Mouse (Mus musculus) myocyte (in vitro differentiated cells): ENCODE results near the gene Gatad2b. TPM values are rescaled to one million over a fixed set of nuclear protein-coding genes. Genes with fewer than 3 reads are reported as not detected.

Source experiments
- H3K27me3 ChIP-seq: one replicate; pipeline ENCODE4 v1.6.1; 2011; ENCODE audit not compliant: control insufficient read depth, insufficient read depth, insufficient read length
- H3K36me3 ChIP-seq: one replicate; pipeline ENCODE4 v1.6.1; 2011; ENCODE audit not compliant: control insufficient read depth, insufficient read depth
- H3K4me2 ChIP-seq: one replicate; pipeline ENCODE4 v1.6.1; 2011; ENCODE audit warnings: low read depth, control low read depth
- H3K4me3 ChIP-seq: one replicate; pipeline ENCODE4 v1.5.1; 2011; ENCODE audit warnings: mild to moderate bottlenecking, control low read depth, moderate library complexity
- H3K79me2 ChIP-seq: one replicate; pipeline ENCODE4 v1.6.1; 2011; ENCODE audit not compliant: control insufficient read depth, insufficient read depth
- H3ac ChIP-seq: one replicate; pipeline ENCODE4 v1.6.1; 2011; ENCODE audit not compliant: control insufficient read depth, insufficient read length
- CEBPB ChIP-seq: IDR thresholded peaks from 2 replicates; pipeline ENCODE4 v1.6.1; 2011; ENCODE audit warnings: mild to moderate bottlenecking, moderate library complexity; ENCODE audit not compliant: poor library complexity, insufficient read depth, severe bottlenecking
- E2F4 ChIP-seq: IDR thresholded peaks from one replicate; pipeline ENCODE4 v1.6.1; 2011; ENCODE audit warnings: mild to moderate bottlenecking, control low read depth, moderate library complexity; ENCODE audit not compliant: insufficient read depth
- MAX ChIP-seq: IDR thresholded peaks from one replicate; pipeline ENCODE4 v1.6.1; 2011; ENCODE audit warnings: low read depth, mild to moderate bottlenecking, control low read depth
- MYOD1 ChIP-seq, 3 experiments: IDR thresholded peaks; one replicate each; pipeline ENCODE4 v1.6.1; 2011; ENCODE audit warnings: control low read depth in 2 of 3, low read depth in 2 of 3, mild to moderate bottlenecking in 2 of 3, moderate library complexity in 1 of 3; ENCODE audit not compliant: insufficient read length in 2 of 3, control insufficient read depth in 1 of 3
- MYOG ChIP-seq, 3 experiments: IDR thresholded peaks; one replicate each; pipeline ENCODE4 v1.6.1; 2011; ENCODE audit warnings: control low read depth in 2 of 3, low read depth in 2 of 3, mild to moderate bottlenecking in 2 of 3; ENCODE audit not compliant: insufficient read length in 2 of 3, control insufficient read depth in 1 of 3, insufficient read depth in 1 of 3
- POLR2A ChIP-seq: IDR thresholded peaks from one replicate; pipeline ENCODE4 v1.6.1; 2011; ENCODE audit warnings: low read depth, mild to moderate bottlenecking, control low read depth, moderate library complexity; ENCODE audit not compliant: insufficient read length
- POLR2AphosphoS2 ChIP-seq: IDR thresholded peaks from one replicate; pipeline ENCODE4 v1.6.1; 2011; ENCODE audit warnings: low read depth, control low read depth; ENCODE audit not compliant: insufficient read length
- REST ChIP-seq: IDR thresholded peaks from one replicate; pipeline ENCODE4 v1.6.1; 2011; ENCODE audit warnings: mild to moderate bottlenecking, control low read depth, moderate library complexity; ENCODE audit not compliant: insufficient read depth, insufficient read length
- SRF ChIP-seq: IDR thresholded peaks from one replicate; pipeline ENCODE4 v1.6.1; 2011; ENCODE audit warnings: low read depth; ENCODE audit not compliant: control insufficient read depth, insufficient read length
- TCF12 ChIP-seq: IDR thresholded peaks from one replicate; pipeline ENCODE4 v1.6.1; 2011; ENCODE audit warnings: mild to moderate bottlenecking, control low read depth; ENCODE audit not compliant: poor library complexity, insufficient read depth, severe bottlenecking
- TCF3 ChIP-seq: IDR thresholded peaks from one replicate; pipeline ENCODE4 v1.6.1; 2011; ENCODE audit warnings: low read depth, control low read depth; ENCODE audit not compliant: insufficient read length
- USF1 ChIP-seq: IDR thresholded peaks from one replicate; pipeline ENCODE4 v1.6.1; 2011; ENCODE audit warnings: low read depth, mild to moderate bottlenecking, control low read depth, moderate library complexity
- polyA plus RNA-seq: library from polyadenylated mRNA; unstranded; fragments of >200 nt; fragmentation: generic; extraction: Trizol; gene quantifications from one replicate; pipeline ENCODE4 v1.2.1, GENCODE M21; 2012; ENCODE audit warnings: missing spikeins

Gene Gatad2b
- polyA plus RNA-seq, 1 experiment: 14.7 TPM

DNA sequence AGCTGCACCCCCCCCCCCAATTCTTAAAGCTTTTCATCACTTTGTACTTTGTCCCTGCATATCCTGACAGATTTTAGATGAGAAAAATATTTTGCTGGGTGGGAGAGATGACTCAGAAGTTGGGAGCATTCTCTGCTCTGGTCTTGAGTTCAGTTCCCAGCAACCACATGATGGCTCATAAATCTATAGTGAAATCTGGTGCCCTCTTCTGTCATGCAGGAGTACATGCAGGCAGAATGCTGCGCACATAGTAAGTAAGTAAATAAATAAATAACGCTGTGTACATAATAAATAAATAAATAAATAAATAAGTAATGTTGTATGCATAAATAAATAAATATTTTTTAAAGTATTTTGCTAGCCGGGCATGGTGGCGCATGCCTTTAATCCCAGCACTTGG lies 54.9 kb downstream of the Gatad2b start:
- H3K27me3 ChIP-seq: no peaks in the 10 kb centered on the region
- no peak overlapping the region for H3K4me3 ChIP-seq
- no peak overlapping the region for H3K4me2 ChIP-seq
- peaks cover 58% of the 10 kb centered on the region for H3K36me3 ChIP-seq
- H3ac ChIP-seq: no peak overlapping the region
- TF ChIP-seq SRF (no peak), USF1 (no peak), MYOG (IDR thresholded peaks at IDR 0.05; ENCODE audit: control insufficient read depth in 1 of 3, insufficient read depth in 1 of 3, insufficient read length in 2 of 3, low read depth in 2 of 3) (no peak), E2F4 (no peak), POLR2A (no peak), MAX (no peak), TCF3 (no peak), CEBPB (no peak), MYOD1 (IDR thresholded peaks at IDR 0.05; ENCODE audit: control insufficient read depth in 1 of 3, insufficient read length in 2 of 3, low read depth in 2 of 3) (no peak), REST (no peak), POLR2AphosphoS2 (no peak), TCF12 (no peak)
- H3K79me2 ChIP-seq: peaks cover 31% of the 10 kb centered on the region

DNA sequence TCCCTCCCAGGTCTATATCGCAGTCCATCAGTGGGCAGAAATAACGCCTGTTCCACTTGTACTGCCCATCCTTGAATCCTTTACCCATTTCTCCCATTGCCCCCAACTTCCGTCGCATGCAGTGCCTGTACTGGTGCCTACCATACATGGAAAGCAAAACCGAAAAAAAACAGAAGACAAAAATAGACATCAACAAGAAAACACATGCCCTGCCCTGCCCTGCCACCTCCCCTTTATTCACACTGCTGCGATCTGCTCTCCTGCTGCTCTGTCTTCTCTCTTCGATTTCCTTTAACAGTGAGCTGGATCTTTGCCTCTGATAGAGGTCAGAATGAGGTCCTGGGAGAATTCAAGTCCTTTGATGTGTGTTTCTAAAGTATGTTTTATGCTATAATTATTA lies 65.0 kb downstream of the Gatad2b start:
- Histone ChIP-seq H3K79me2 (no peaks in the 10 kb centered on the region), H3K27me3 (no peaks in the 10 kb centered on the region), H3K4me2 (no peak overlapping the region), H3K36me3 (peaks cover 53% of the 10 kb centered on the region), H3K4me3 (no peak overlapping the region), H3ac (no peak overlapping the region)
- no peak for TF ChIP-seq SRF
- TF ChIP-seq TCF3: no peak
- no peak for TF ChIP-seq MYOD1 (IDR thresholded peaks at IDR 0.05; ENCODE audit: control insufficient read depth in 1 of 3, insufficient read length in 2 of 3, low read depth in 2 of 3)
- TF ChIP-seq CEBPB: no peak
- no peak for TF ChIP-seq E2F4
- TF ChIP-seq POLR2AphosphoS2: no peak
- no peak for TF ChIP-seq TCF12
- no peak for TF ChIP-seq POLR2A
- no peak for TF ChIP-seq MAX
- TF ChIP-seq MYOG (IDR thresholded peaks at IDR 0.05; ENCODE audit: control insufficient read depth in 1 of 3, insufficient read depth in 1 of 3, insufficient read length in 2 of 3, low read depth in 2 of 3): no peak
- TF ChIP-seq USF1: no peak

DNA sequence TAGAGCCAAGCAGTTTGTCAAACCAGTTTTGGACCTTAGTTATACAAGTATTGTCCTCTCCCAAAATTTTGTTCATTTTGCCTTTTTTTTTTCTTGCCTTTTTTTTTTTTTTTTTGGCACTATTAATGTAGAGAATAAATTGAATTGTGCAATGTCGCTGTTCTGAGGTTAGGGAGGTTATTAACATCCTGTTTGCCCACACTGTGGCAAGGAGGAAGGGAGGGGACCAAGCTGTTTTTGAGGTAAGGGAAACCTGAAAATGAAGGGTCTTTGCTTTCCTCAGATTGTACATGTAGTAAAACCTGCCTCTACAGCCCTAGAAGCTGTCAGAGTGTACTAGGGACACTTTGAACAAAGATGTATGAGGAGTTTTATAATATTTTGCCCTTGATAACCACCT lies 66.3 kb downstream of the Gatad2b start:
- H3K79me2 ChIP-seq: no peaks in the 10 kb centered on the region
- H3K27me3 ChIP-seq: no peaks in the 10 kb centered on the region
- no peak overlapping the region for H3K4me3 ChIP-seq
- no peak overlapping the region for H3K4me2 ChIP-seq
- no peak overlapping the region for H3ac ChIP-seq
- TF ChIP-seq TCF3 (no peak), POLR2A (no peak), CEBPB (no peak), SRF (no peak), MYOD1 (IDR thresholded peaks at IDR 0.05; ENCODE audit: control insufficient read depth in 1 of 3, insufficient read length in 2 of 3, low read depth in 2 of 3) (no peak), MAX (no peak), POLR2AphosphoS2 (no peak), TCF12 (no peak), MYOG (IDR thresholded peaks at IDR 0.05; ENCODE audit: control insufficient read depth in 1 of 3, insufficient read depth in 1 of 3, insufficient read length in 2 of 3, low read depth in 2 of 3) (no peak), E2F4 (no peak), USF1 (no peak), REST (no peak)
- peaks cover 41% of the 10 kb centered on the region for H3K36me3 ChIP-seq

DNA sequence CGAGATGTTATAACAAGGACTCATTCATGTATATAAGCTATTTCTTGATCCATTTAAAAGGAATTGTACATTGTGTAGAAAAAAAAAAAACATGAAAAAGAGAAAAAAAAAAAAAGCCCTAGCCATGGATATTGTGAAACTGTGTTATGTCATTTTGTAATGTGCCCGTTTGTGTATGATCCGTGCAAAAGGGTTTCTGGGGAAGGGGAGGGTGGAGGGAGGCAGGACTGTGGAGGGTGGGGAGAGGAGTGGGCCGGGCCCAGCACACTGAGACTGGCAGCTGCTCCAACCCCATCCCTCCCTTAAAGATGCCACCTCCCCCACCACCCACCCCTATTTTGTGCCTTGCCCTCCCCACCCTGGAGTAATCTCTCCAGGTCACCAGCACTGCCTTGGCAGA lies 68.5 kb downstream of the Gatad2b start:
- Histone ChIP-seq H3K4me3 (no peak overlapping the region), H3K27me3 (no peaks in the 10 kb centered on the region), H3K4me2 (no peak overlapping the region), H3ac (no peak overlapping the region), H3K36me3 (peaks cover 20% of the 10 kb centered on the region), H3K79me2 (no peaks in the 10 kb centered on the region)
- no peak for TF ChIP-seq SRF
- no peak for TF ChIP-seq MYOG (IDR thresholded peaks at IDR 0.05; ENCODE audit: control insufficient read depth in 1 of 3, insufficient read depth in 1 of 3, insufficient read length in 2 of 3, low read depth in 2 of 3)
- no peak for TF ChIP-seq REST
- TF ChIP-seq MYOD1 (IDR thresholded peaks at IDR 0.05; ENCODE audit: control insufficient read depth in 1 of 3, insufficient read length in 2 of 3, low read depth in 2 of 3): no peak
- no peak for TF ChIP-seq POLR2AphosphoS2
- no peak for TF ChIP-seq POLR2A
- TF ChIP-seq MAX: no peak
- TF ChIP-seq USF1: no peak
- no peak for TF ChIP-seq E2F4
- no peak for TF ChIP-seq TCF3
- TF ChIP-seq CEBPB: no peak
- TF ChIP-seq TCF12: no peak

DNA sequence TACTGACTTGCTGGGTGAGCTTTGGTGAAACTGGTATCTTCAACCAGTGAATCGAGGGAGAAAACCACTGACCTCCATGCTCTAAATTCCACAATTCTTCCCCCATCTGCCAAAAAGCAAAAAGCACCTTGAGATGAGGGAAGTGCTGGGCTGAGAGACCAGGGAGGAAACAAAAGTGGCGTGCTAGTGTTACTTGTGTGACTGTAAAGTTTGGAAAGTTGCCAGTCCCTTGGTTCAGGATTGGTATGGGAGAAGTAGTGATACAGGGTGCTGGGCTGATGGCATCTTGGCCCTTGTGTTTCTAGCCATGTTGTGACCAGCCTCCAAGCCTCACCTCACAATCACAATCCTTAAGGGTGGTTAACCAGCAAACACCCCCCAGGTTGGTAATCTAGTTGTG lies 69.4 kb downstream of the Gatad2b start:
- Histone ChIP-seq H3ac (no peak overlapping the region), H3K4me3 (no peak overlapping the region), H3K27me3 (no peaks in the 10 kb centered on the region), H3K79me2 (no peaks in the 10 kb centered on the region), H3K4me2 (no peak overlapping the region), H3K36me3 (peaks cover 15% of the 10 kb centered on the region)
- TF ChIP-seq TCF12: no peak
